ENCODE assay signal across 9 mouse cellular contexts in the genomic region with DNA sequence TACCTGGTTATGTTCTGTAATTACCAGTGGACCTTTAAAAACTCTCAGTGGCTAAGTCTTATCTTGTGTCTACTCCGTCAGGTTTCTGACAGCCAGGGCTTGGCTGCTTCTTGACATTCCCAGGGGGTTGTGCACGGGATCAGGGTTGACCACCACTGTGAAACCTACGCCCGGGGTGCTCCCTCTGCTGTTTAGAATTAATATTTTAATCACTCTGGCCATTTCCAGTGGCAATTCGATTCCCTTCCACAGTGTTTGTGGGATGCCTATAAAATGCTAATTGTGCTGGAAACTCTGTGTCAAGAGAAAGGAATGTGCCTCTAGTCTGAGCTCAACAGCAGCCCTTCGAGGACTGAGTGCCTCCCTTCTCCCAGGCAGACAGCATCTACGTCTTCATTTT.
DNase-seq lines count a peak whose midpoint lies in the region; ATAC-seq lines count a peak whose summit lies in the region.
"Had no signal": no experiment of that assay in that cellular context is flagged by ENCODE, and none has a peak within 500 bp of the region (broad histone marks: within the 10 kb centered on the region; RNA-seq: fewer than 3 reads in every experiment).

No protein-coding gene starts in this region.

- peak overlapping the region; percentile 18 for H3K4me2 ChIP-seq in heart, embryonic 14.5 days (ENCODE audit: low read length)
- peak overlapping the region; percentile 43 for H3K4me2 ChIP-seq in limb, embryonic 13.5 days (replicated peaks)
- H3K4me2 ChIP-seq: stomach, embryonic 15.5 days had no signal

- no peak overlapping the region for H3K9ac ChIP-seq in heart, embryonic 14.5 days (ENCODE audit: low read length)
- H3K9ac ChIP-seq in limb, embryonic 13.5 days: no peak overlapping the region
- H3K9ac ChIP-seq: stomach, embryonic 15.5 days had no signal

- DNase-seq in heart, adult 11 months: peak; percentile 91
- DNase-seq in heart, embryonic 10.5 days (ENCODE audit: low spot score): no peak
- peak; percentile 94 for DNase-seq in Muller cell, postnatal 12 days (ENCODE audit: inconsistent ontology term)
- no peak for DNase-seq in c-Kit-positive CD71-positive TER-119-positive erythroid progenitor cells, embryonic 14.5 days (ENCODE audit: low spot score)
- no peak for DNase-seq in MN1 (ENCODE audit: low spot score)
- DNase-seq in retina, embryonic 14.5 days (ENCODE audit: low spot score): no peak

- H3K27ac ChIP-seq in heart, embryonic 10.5 days: no peak overlapping the region; the same call in 1 of the 2 replicates
- H3K27ac ChIP-seq in heart, embryonic 14.5 days (replicated peaks in 1 of 2; ENCODE audit: control insufficient read depth in 1 of 2, insufficient read depth in 1 of 2, low read depth in 2 of 2, low read length in 2 of 2): peak overlapping the region; percentile 16 to 17; a peak in 2 of 4 replicates
- H3K27ac ChIP-seq in limb, embryonic 13.5 days: peak overlapping the region; percentile 79
- H3K27ac ChIP-seq: stomach, embryonic 15.5 days had no signal

- no peaks in the 10 kb centered on the region for H3K27me3 ChIP-seq in heart, embryonic 10.5 days (ENCODE audit: insufficient read depth, poor library complexity, severe bottlenecking)
- no peaks in the 10 kb centered on the region for H3K27me3 ChIP-seq in heart, embryonic 14.5 days (ENCODE audit: control insufficient read depth, insufficient read depth, low read length)
- H3K27me3 ChIP-seq in limb, embryonic 13.5 days: no peaks in the 10 kb centered on the region
- H3K27me3 ChIP-seq: stomach, embryonic 15.5 days had no signal

- 32% methylated on average over 7 of the region's 7 CpGs for WGBS in heart, embryonic 10.5 days
- 18% methylated on average over 7 of the region's 7 CpGs for WGBS in heart, embryonic 14.5 days
- 14% methylated on average over 7 of the region's 7 CpGs for WGBS in limb, embryonic 13.5 days

- H3K9me3 ChIP-seq in heart, embryonic 10.5 days: no peaks in the 10 kb centered on the region
- H3K9me3 ChIP-seq in heart, embryonic 14.5 days (ENCODE audit: control insufficient read depth, low read length): no peaks in the 10 kb centered on the region
- H3K9me3 ChIP-seq in limb, embryonic 13.5 days: no peaks in the 10 kb centered on the region
- H3K9me3 ChIP-seq: stomach, embryonic 15.5 days had no signal

- no peak for ATAC-seq in heart, embryonic 14.5 days (ENCODE audit: insufficient number of reproducible peaks, insufficient read depth, low FRiP score, low read depth)
- ATAC-seq in limb, embryonic 13.5 days (ENCODE audit: low FRiP score, low read depth): peak; percentile 62; the same call in 1 of the 2 replicates

- no peak overlapping the region for H3K4me3 ChIP-seq in heart, embryonic 10.5 days
- no peak overlapping the region for H3K4me3 ChIP-seq in heart, embryonic 14.5 days (ENCODE audit: control insufficient read depth in 1 of 2, insufficient read depth in 1 of 2, low read depth in 1 of 2, low read length in 2 of 2)
- no peak overlapping the region for H3K4me3 ChIP-seq in limb, embryonic 13.5 days
- H3K4me3 ChIP-seq: stomach, embryonic 15.5 days had no signal

- H3K36me3 ChIP-seq in heart, embryonic 10.5 days: no peaks in the 10 kb centered on the region
- no peaks in the 10 kb centered on the region for H3K36me3 ChIP-seq in heart, embryonic 14.5 days (ENCODE audit: control insufficient read depth, insufficient read depth, low read length)
- no peaks in the 10 kb centered on the region for H3K36me3 ChIP-seq in limb, embryonic 13.5 days
- H3K36me3 ChIP-seq: stomach, embryonic 15.5 days had no signal

- H3K4me1 ChIP-seq in heart, embryonic 10.5 days: peaks cover 14% of the 10 kb centered on the region
- H3K4me1 ChIP-seq in heart, embryonic 14.5 days (ENCODE audit: control insufficient read depth in 2 of 2, insufficient read depth in 2 of 2, low read length in 2 of 2): peaks cover 2 to 8% of the 10 kb centered on the region in 2 experiments; a peak in 3 of 4 replicates
- peaks cover 33% of the 10 kb centered on the region for H3K4me1 ChIP-seq in limb, embryonic 13.5 days
- H3K4me1 ChIP-seq: stomach, embryonic 15.5 days had no signal

Comparison
In these comparisons a context has a peak if more than half of its experiments do, and no peak if none do; other contexts are left out.
1. DNase-seq: peak in heart, adult 11 months (single experiment) and Muller cell, postnatal 12 days (single experiment); none in heart, embryonic 10.5 days (single experiment), c-Kit-positive CD71-positive TER-119-positive erythroid progenitor cells, embryonic 14.5 days (single experiment), MN1 (single experiment) and retina, embryonic 14.5 days (single experiment).